In the genomic region with DNA sequence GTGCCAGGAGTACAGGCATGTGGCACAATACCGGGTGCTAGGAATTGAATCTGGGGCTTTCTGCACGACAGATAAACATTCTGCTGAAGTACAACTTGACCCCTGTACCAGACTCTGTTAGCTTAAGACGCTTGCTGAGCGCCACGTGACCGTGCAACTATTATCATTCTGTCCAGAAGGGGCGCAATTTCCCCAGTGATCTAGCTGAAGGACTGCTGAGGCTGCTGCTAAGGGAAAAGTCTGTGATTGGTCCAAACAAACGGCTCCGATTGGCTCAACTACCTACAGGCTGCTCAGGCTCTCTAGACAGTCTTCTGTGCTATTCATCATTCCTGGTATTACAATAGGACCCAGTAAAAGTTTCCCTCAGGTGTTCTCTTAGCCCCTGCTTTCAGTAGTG, we compare ENCODE assay signal across 8 mouse cellular contexts. TPM values are rescaled to one million over a fixed set of nuclear protein-coding genes. Genes with fewer than 3 reads are reported as not detected.
DNase-seq lines count a peak whose midpoint lies in the region; ATAC-seq and TF ChIP-seq lines count a peak whose summit lies in the region.

No protein-coding gene starts in this region.

- peak; percentile 97 for TF ChIP-seq CTCF in lung, postnatal 0 days (IDR thresholded peaks at IDR 0.05)

- peak overlapping the region; percentile 26 for H3K4me3 ChIP-seq in hindbrain, embryonic 12.5 days
- H3K4me3 ChIP-seq in lung, postnatal 0 days (ENCODE audit: low read depth, low read length), result no peak overlapping the region

- under 1% methylated on average over 9 of the region's 9 CpGs for WGBS in hindbrain, embryonic 12.5 days
- 1% methylated on average over 9 of the region's 9 CpGs for WGBS in lung, postnatal 0 days

- H3K27ac ChIP-seq in hindbrain, embryonic 12.5 days, result no peak overlapping the region
- H3K27ac ChIP-seq in lung, postnatal 0 days (ENCODE audit: low read length), result peak overlapping the region; percentile 43; the same call in 1 of the 2 replicates

- no peaks in the 10 kb centered on the region for H3K27me3 ChIP-seq in hindbrain, embryonic 12.5 days
- no peaks in the 10 kb centered on the region for H3K27me3 ChIP-seq in lung, postnatal 0 days (replicated peaks; ENCODE audit: insufficient read depth, low read length)

- H3K4me2 ChIP-seq in hindbrain, embryonic 12.5 days (replicated peaks), result peak overlapping the region; percentile 50
- H3K4me2 ChIP-seq in lung, postnatal 0 days (replicated peaks; ENCODE audit: low read depth, low read length), result peak overlapping the region; percentile 30

- TF ChIP-seq EP300 in lung, postnatal 0 days (IDR thresholded peaks at IDR 0.05), result no peak

- peak; percentile 64 for ATAC-seq in hindbrain, embryonic 12.5 days (ENCODE audit: low FRiP score)
- ATAC-seq in lung, postnatal 0 days, result peak; percentile 71

- H3K9ac ChIP-seq in hindbrain, embryonic 12.5 days, result no peak overlapping the region
- H3K9ac ChIP-seq in lung, postnatal 0 days (replicated peaks; ENCODE audit: low read depth), result no peak overlapping the region

- no peaks in the 10 kb centered on the region for H3K9me3 ChIP-seq in hindbrain, embryonic 12.5 days (replicated peaks)
- no peaks in the 10 kb centered on the region for H3K9me3 ChIP-seq in lung, postnatal 0 days (ENCODE audit: low read length)

- peak; percentile 74 for DNase-seq in Muller cell, postnatal 12 days (ENCODE audit: inconsistent ontology term)
- DNase-seq in cerebellum, adult 9-11 months, result peak; percentile 90
- peak; percentile 73 to 85 for DNase-seq in frontal cortex, postnatal 10 days (ENCODE audit: low spot score in 2 of 2)
- peak; percentile 91 to 94 for DNase-seq in layer of hippocampus, postnatal 10 days (ENCODE audit: low spot score in 2 of 2)
- DNase-seq in lung, postnatal 0 days (ENCODE audit: low spot score), result peak; percentile 96
- DNase-seq in ovary, postnatal 36 days (ENCODE audit: low spot score), result peak; percentile 78
- peak; percentile 90 for DNase-seq in thymus, postnatal 14 days

- peaks cover 12% of the 10 kb centered on the region for H3K4me1 ChIP-seq in hindbrain, embryonic 12.5 days
- peaks cover 10% of the 10 kb centered on the region; the same call in 1 of the 2 replicates for H3K4me1 ChIP-seq in lung, postnatal 0 days (ENCODE audit: insufficient read depth, low read depth, low read length)

- no peaks in the 10 kb centered on the region for H3K36me3 ChIP-seq in hindbrain, embryonic 12.5 days
- H3K36me3 ChIP-seq in lung, postnatal 0 days (ENCODE audit: insufficient read depth, low read length), result no peaks in the 10 kb centered on the region

RNA-seq across cellular contexts. Expression of a gene that starts 4.6 kb away (rescaled TPM):
- 49.9 and 51.0 TPM in 2 replicates for polyA plus RNA-seq in hindbrain, embryonic 12.5 days (2016; fragmentation: Nextera tagmentation; extraction: Ambion mirVana)
- total RNA-seq in layer of hippocampus, postnatal 10 days (2021), result 10 to 100 TPM; 15.9 to 16.6 TPM
- polyA plus RNA-seq in lung, postnatal 0 days (2015; fragmentation: Nextera tagmentation; extraction: Ambion mirVana), result 97.1 and 106 TPM in 2 replicates

RNA-seq across cellular contexts. Expression of a gene that starts 12.7 kb away (rescaled TPM):
- 26.7 and 28.3 TPM in 2 replicates for polyA plus RNA-seq in hindbrain, embryonic 12.5 days (2016; fragmentation: Nextera tagmentation; extraction: Ambion mirVana)
- total RNA-seq in layer of hippocampus, postnatal 10 days (2021), result 10 to 100 TPM; 13.3 to 16.8 TPM
- 17.0 and 19.1 TPM in 2 replicates for polyA plus RNA-seq in lung, postnatal 0 days (2015; fragmentation: Nextera tagmentation; extraction: Ambion mirVana)

RNA-seq across cellular contexts. Expression of a gene that starts 48.2 kb away (rescaled TPM):
- 41.5 and 46.5 TPM in 2 replicates for polyA plus RNA-seq in hindbrain, embryonic 12.5 days (2016; fragmentation: Nextera tagmentation; extraction: Ambion mirVana)
- 10 to 100 TPM; 22.9 to 25.5 TPM for total RNA-seq in layer of hippocampus, postnatal 10 days (2021)
- polyA plus RNA-seq in lung, postnatal 0 days (2015; fragmentation: Nextera tagmentation; extraction: Ambion mirVana), result 45.3 and 48.4 TPM in 2 replicates
